Mouse (Mus musculus): ENCODE results near the gene Hcn1.

Hcn1 gene

DNA sequence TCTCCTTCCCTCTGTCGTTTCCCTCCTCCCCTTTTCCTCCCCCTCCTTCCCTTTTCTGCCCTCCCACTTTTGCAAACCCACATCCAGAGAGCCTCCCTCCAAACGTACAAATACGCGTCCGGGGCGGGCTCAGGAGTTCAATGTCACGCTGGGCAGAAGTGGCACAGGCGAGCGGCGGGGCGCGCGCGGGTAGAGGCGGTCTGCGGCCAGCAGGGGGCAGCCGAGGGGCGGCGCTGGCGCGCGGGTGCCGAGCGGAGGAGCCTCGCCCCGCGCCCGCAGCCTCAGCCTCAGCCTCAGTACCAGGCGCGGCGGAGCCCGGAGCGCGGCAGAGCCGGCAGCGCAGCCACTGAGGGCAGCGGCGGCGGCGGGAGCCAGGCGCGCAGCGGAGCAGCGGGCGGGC, at the start of gene Hcn1:
TSS of gene Hcn1 (plus strand) at position 140 of the 400 bp plus-strand sequence.
- DNase-seq (ENCODE audit: low read depth, low spot score): peak; percentile 85

DNA sequence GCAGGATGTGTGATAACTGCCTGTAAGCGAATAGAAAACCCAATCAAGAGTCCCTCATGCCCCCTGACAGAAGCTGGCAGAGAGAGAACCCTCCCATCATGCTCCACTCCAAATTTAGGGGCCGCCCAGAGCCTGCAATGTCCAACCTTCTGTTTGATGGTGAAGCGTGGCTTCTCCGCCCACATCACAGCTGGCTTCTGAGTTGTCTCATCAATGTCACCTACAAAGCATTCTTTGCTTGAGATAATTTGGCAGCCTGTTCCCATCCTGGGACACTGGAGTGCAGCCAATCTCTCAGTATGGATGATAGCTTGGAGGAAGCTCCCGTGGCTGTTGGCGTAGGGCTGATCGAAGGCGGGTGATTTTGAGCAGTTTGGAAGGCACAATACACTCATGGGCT, 34.9 kb upstream of the Hcn1 start:
- no peak for DNase-seq (ENCODE audit: low read depth, low spot score)

DNA sequence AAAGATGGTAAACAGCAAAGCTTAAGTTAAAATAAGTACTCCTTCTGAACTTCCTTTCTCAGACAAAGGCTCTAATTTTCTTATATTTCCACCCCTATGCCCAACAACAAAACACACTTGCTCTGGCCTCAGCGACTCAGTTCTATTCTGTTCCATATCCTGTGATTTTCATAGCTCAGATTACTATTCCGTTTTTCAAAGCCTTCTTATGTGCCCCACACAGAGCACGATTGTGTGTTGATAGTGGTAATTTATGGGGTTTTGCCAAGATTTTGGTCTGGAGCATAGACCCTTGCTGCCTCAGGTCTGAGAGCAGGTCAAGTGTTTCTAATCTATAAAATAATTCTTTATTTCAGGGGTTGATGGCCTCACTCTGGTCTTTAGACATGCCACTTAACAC, 30.4 kb upstream of the Hcn1 start:
- no peak for DNase-seq (ENCODE audit: low read depth, low spot score)

DNA sequence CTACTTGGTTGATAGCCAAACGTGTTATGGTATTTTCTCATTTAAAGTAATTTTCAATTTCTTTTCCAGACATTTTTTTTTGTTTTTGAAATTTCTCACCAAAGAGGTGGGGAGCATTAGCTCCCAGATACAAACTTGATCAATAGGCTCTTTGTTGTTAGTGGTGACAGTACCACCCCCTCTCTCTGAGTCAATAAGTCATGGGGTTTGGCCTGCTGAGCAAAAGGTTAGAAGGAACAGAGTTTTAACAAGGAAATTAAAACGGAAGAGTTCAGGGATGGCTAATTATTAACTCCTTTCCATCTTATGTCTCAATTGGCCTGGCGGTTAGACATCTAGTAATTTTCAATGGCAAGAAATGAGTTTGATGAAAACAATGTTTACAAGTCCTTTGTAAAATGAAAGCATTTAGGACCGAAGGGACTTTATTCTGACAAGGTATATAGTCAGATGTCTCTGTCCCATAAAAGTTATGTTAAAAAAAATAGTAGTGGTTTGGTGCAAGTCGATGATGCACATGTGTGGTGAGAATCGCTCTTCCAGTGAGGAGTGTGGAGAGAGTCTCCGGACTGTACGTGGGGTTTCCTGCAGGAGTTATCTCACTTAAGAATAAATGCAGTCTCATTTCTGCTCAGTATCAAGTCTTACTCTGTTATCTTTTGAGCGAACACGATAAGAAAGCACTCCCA, 7.5 kb upstream of the Hcn1 start:
- DNase-seq (ENCODE audit: low read depth, low spot score): no peak

DNA sequence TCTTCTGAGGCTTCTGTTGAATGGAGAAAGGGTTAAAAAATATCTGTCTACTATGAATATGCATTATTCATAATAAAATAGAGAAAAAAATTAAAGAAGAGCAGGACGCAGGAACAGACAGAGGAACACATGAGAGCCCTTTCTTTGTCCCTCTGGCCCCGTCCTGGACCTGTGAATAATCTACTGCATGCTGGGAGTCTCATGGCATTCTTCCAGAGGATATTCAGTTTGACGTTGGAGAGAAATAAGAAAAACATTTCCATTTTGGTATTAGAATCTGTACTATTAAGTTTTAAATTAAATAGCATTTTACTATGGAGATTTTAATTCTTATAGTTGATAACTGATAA, 7.0 kb upstream of the Hcn1 start:
- no peak for DNase-seq (ENCODE audit: low read depth, low spot score)

DNA sequence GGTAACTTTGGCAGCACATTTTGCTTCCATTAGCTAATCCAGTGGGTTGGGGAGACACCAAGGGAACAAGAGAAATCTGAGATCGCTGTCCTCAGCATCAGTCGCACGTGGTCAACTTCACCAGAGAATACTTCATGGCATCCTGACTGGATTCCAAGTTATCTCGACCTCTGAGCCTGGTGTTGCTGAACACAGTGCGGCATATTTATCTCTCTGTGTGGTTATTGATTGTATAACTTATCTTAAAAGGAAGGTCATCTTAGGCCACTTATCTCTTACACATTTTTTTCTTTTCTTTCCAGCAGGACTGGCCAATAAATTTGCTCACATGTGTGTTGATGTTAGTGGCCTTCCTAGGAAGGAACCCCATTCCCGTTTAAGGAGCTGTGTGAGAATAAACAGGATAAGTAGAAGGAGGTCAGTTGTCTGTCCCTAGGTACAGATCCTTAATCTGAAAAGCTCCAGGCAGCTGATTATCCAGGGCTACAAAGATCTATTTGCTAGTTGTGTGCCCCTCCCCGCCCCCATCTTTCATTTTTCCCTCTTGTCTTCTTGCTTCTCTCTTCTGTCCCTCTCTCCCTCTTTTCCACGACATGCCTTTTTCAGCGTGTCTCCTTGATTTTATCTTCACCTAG, 672 bp upstream of the Hcn1 start:
- DNase-seq (ENCODE audit: low read depth, low spot score): no peak

DNA sequence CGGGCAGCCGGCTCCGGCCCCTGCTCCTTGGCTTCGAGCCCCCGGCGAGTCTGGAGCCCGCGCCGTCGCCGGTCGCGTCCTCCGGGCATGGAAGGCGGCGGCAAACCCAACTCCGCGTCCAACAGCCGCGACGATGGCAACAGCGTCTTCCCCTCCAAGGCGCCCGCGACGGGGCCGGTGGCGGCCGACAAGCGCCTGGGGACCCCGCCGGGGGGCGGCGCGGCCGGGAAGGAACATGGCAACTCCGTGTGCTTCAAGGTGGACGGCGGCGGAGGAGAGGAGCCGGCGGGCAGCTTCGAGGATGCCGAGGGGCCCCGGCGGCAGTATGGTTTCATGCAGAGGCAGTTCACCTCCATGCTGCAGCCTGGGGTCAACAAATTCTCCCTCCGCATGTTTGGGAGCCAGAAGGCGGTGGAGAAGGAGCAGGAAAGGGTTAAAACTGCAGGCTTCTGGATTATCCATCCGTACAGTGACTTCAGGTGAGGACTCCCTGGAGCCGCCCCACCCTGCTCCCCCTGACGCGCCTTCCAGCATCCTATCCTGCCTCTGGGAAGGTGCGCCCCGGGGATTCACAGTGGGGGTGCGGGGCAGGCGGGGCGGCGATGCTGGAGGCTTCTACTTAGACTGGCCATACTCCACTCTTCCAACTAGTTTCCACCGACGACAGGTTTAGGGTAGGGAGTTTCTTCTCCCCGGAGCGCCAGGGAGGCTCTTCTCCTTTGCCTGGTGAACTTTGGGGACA, 668 bp downstream of the Hcn1 start:
- peak; percentile 39 for DNase-seq (ENCODE audit: low read depth, low spot score)

DNA sequence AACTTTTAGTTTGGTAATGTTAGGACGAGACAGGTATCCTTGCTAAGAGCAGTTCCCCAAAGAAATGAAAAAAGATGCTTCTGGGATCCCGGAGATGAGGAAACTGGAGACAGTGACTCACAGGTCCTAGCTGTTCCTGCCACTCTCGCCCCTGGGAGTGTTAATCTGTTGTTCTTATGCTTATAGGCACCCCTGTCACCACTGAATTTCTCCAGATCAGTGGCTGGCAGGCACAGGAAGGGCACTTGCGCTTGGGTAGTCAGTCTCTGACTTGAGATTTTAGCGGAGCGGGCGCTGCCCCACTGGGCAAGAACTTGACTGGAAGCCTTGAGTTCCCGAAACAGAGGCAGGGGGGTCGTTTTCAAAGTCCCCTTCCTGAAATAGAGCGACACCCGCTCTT, 1.3 kb downstream of the Hcn1 start:
- peak; percentile 6 for DNase-seq (ENCODE audit: low read depth, low spot score)

DNA sequence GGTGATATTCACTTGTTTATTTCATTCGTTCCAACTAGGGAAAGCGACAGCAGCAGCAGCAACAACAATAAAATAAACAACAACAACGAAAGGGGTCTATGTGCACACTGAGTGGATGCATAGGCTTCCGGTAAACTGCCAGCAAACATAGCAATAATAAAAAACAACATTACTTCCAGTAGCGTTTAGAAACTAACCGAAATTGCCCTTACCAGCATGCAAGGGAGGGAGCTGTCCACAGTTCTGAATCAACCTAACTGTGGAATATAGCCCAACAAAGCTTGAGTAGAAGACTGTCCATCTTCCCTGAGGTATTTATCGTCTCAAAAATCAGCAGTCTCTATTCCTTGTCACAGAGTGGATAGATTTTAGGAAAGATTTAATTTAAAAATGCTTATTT, 2.0 kb downstream of the Hcn1 start:
- peak; percentile 60 for DNase-seq (ENCODE audit: low read depth, low spot score)

DNA sequence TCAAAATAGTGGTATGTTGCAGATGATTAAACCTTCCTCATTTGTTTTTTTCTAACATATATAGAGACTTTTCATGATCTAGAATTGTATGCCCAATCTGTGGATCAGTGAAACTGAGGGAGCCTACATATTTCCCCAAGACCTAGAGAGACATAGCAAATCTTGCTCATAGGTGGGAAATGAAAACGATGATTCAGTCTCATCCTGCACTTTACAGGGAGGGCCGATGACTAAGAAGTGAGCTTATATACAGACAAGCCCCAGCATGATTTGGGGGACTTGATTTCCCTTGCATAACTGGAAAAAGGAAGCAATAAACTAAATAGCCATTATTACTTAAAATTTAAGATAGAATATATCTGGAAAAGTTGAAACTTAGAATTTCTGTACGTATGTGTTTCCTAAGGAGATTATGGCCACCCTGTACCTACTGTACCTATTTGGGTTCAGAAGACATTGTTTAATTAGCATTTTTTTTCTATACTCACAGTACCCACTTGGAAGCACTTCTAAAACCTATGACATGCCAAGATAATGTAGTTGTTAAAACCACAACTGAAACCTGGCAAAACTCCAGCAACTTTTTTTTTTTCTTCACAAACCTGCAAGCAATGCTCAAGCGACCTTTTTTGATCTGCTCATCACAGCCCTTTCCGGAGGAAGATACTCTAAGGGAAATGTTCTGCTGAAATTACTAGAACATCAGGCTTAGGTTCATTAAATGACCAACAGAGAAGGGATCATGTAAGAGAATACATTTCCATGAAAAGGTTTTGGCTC, 3.0 kb downstream of the Hcn1 start:
- DNase-seq (ENCODE audit: low read depth, low spot score): no peak

DNA sequence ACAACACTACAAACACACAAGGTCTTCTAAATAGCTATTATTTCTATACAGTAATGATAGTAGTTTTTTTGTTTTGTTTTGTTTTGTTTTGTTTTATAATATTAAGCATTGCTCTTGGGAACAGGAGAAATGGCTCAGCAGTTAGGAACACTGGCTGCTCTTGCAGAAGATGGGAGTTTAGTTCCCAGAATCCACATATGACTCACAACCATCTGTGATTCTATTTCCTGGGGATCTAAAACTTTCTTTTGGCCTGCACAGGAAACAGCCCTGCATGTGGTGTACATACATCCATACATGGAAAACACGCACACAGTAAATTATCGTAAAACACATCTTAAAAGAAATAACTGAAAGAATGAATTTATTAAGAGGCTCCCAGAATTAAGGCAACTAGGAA, 9.8 kb downstream of the Hcn1 start:
- DNase-seq (ENCODE audit: low read depth, low spot score): no peak

DNA sequence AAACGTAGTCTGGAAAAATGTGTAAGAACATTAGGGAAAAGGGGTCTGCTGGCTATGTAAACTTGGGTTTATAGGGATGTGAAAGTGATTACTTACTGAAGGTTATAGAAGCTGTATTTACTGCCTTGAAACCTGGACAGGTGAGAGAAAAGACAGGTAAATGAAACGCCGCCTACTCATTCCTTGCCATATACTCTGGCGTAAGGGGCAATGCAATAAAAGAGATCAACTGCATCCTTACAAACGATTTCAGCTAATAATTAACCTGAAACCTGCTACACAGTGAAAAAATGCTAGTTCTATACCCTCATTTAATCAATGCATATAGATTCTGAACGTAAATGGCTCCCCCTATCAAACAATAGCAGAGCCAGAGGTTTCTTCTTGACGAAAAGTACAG, 17.4 kb downstream of the Hcn1 start:
- DNase-seq (ENCODE audit: low read depth, low spot score): no peak

DNA sequence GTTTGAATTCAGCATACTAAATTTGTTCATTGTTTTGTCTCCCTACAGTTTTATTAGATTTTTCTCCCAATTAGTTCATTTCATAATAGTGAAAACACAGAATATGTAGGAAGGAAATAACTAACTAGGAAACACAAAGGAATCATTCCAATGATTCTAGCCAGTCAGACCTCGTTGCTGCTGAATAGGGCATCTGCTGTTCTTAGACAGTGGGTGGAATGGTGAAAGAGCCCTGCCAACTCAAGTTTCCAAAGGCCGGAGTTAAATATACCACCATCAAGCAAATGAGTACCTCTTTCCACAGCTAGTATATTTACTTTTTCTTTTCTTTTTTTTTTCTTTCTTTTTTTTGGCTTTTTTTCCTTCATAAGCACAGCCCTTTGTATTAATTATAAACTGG, 55.4 kb downstream of the Hcn1 start:
- no peak for DNase-seq (ENCODE audit: low read depth, low spot score)

DNA sequence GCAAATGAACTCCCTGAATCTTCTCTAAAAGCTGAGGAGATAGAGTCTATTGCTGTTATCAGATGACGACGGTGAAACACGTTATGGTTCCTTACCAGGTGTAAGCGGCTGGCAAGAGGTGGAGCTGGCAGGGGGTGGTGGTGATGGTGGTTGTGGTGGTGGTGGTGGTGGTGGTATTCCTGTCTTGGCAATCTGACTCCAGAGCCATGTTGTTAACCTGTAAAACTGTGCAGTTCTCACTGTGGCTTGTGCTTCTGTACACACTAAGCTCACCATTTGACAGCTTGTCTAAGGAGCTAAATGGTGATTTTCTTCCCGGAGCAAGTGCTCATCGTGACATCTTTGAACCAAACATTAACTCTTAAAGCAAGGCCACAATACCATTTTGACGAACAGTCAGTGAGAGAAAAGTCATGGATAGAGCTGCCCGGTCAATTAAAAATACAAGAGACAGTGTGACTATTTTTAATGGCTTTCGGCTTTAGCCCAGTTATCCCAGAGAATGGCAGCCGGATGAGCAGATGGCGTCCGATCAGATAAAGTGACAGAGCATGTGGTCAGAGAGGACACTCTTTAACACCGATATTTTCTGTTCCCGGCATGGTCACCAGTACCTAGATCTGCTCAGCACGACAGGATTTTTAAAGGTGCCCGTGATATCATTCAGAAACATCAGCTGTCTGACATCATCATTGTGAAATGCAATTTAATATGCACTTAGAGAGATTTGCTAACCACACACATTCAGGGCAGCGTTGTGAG, 56.5 kb downstream of the Hcn1 start:
- no peak for DNase-seq (ENCODE audit: low read depth, low spot score)

DNA sequence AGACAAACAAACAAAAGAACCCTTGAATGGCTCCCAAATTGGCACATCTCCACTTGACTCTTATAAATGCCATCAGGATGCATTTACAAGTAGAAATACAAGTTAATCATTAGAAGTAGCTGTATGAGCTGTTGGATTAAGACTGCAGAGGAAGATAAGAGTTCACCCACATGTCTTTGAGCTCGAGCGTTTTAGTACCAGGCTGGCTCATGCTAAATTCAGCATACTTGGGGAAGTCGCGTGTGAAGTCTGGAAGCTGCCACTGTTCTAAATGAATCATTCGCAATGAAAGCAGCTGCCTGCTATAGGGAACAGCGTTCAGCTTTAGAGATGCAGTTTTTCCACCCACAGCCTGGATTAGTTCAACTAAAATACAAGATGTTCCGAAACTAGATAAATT, 57.4 kb downstream of the Hcn1 start:
- no peak for DNase-seq (ENCODE audit: low read depth, low spot score)

DNA sequence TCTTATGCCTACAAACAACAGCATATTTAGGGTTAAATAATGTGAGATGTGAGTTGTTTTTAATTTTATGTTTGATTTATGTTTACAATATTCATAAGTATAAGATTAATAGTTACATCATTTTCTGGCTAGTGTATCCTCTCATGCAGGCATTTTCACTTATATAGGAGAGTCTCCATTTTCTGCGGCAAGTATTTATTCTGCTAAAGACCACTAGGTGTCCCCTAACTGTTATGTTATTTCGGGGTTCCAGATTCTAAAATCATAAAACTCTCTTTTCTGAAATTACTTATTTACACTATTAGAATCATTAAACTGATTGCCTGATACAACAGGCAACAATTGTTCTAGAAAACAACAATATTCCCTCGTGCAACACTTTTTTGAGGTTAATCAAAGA, 60.5 kb downstream of the Hcn1 start:
- peak; percentile 8 for DNase-seq (ENCODE audit: low read depth, low spot score)

DNA sequence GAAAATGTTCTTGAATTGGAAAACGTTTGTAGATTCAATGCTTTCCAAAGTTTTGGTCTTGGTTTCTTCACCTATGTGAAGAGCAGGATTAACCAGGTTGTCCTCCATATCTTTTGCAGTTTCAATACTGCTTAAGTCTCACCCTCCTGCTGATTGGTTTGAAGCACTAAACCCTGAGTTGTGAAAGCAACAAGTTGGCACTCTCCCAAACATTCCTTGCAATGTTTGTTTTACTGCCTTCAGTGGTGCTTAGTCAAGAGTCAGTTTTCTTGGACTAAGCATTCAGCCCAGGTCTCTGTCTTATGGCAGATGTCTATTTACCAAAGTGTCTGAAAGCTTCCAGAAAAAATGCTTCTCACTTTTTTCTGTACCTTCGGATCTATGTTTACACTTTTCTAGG, 67.2 kb downstream of the Hcn1 start:
- DNase-seq (ENCODE audit: low read depth, low spot score): no peak

DNA sequence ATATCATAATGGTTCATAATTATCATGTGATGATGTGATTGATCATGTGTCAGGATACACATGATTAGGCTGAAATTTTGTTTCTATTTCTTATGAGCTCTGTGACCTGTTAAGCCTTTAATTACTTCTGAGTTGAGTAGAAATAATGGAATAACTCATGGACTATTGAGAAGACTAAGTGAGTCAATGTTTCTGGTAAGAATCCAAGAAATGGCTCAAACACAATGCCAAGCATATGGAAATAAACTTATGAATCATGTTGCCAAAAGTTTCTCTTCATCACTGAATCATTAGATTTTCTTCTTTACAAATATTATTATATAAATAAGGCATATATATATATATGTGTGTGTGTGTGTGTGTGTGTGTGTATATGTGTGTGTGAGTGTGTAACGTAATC, 69.7 kb downstream of the Hcn1 start:
- DNase-seq (ENCODE audit: low read depth, low spot score): no peak

DNA sequence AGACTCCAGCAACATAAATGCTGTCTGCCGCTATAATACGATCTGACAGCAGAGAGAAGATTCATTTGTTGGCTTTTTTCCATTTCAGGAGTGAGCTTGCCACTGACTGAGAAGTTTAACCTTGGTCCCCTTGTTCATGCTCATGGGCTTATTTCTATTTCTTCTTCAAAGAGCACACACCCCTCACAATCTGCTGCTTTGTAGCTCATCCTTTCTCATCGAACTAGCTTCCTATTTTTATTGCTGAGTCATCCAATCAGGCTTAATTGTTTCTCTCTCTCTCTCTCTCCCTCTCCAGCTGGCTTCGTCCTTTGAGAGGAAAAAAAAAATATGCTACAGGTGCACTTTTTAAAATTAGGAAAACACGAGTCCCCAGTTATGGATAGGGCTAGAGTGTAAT, 74.3 kb downstream of the Hcn1 start:
- DNase-seq (ENCODE audit: low read depth, low spot score): no peak

DNA sequence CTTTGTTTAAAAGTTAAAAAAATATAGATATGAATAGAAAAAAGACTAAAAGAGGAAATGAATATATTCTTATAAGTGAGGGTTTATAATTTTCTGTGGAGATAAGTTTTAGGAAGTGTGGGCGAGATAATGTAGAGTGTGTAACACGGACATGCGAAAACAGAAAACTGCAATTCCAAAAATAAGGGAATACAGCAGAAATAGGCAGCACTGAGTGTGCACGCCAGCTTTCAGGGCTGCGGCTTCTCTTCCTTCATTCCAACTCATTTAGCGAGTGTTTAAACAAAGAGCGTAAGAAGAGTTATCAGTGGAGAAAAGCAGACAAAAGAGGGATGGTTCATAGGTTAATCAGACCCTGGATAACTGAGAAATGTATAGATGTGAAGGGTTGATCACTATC, 85.5 kb downstream of the Hcn1 start:
- DNase-seq (ENCODE audit: low read depth, low spot score): no peak

DNA sequence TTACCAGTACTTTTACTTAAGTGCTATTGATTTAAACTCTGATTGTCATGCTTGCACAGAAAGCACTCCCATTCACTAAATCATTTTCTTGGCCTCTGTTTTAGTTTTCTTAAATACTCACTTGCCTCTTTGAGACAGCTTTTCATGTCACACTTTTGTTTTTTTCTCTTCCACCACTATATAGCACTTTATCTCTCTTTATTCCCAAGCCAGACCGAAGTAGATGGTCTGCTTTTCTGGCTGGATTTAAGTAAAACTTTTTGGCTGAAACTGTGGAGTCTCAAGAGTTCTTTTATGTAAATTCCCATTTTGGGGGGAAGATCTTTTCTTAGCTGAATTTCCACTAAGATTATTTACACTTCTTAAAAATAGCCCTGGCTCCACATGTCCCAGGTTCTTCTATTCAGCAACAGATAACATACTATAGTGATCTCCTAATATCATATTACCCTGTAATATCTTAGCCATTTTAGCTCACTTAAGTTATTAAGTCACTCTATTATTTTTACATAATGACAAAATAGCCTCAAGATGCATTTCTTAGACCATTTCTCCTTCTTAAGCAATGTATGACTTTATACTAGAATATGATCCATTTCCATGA, 92.7 kb downstream of the Hcn1 start:
- DNase-seq (ENCODE audit: low read depth, low spot score): no peak

Data from R1 (cell line).